Mouse (Mus musculus) heart, postnatal 0 days (tissue): ENCODE data around the gene Qser1. TPM values are rescaled to one million over a fixed set of nuclear protein-coding genes. Genes with fewer than 3 reads are reported as not detected.

Experiments
- ATAC-seq: fragments of 200-750 bp; cut with Nextera tagmentation; 2 replicates; pipeline ENCODE4 v1.8.0; 2017; ENCODE audit warnings: low read depth, moderate number of reproducible peaks, moderate library complexity; ENCODE audit not compliant: insufficient read depth
- DNase-seq: peaks from one replicate; pipeline ENCODE4 v3.0.0-alpha.2; 2016; ENCODE audit warnings: low spot score
- H3K27ac ChIP-seq: fragments of 300-500 bp; sonication (generic); 2 replicates; pipeline ENCODE4 v1.5.1; 2014; ENCODE audit warnings: low read depth, mild to moderate bottlenecking
- H3K27me3 ChIP-seq: fragments of 300-500 bp; sonication (generic); 2 replicates; pipeline ENCODE4 v1.6.1; 2014; ENCODE audit warnings: low read length, mixed read lengths; ENCODE audit not compliant: control insufficient read depth, insufficient read depth
- H3K36me3 ChIP-seq: fragments of 300-500 bp; sonication (generic); replicated peaks from 2 replicates; pipeline ENCODE4 v1.6.1; 2014; ENCODE audit warnings: low read length, mixed read lengths; ENCODE audit not compliant: control insufficient read depth, insufficient read depth
- H3K4me1 ChIP-seq: fragments of 300-500 bp; sonication (generic); 2 replicates; pipeline ENCODE4 v1.6.1; 2014; ENCODE audit warnings: antibody characterized with exemption; ENCODE audit not compliant: control insufficient read depth, insufficient read depth
- H3K4me2 ChIP-seq: fragments of 300-500 bp; sonication (generic); 2 replicates; pipeline ENCODE4 v1.6.1; 2014; ENCODE audit warnings: low read depth, mild to moderate bottlenecking, low read length, moderate library complexity
- H3K4me3 ChIP-seq: fragments of 300-500 bp; sonication (generic); 2 replicates; pipeline ENCODE4 v1.5.1; 2014; ENCODE audit warnings: low read depth, low read length
- H3K9ac ChIP-seq: fragments of 300-500 bp; sonication (generic); replicated peaks from 2 replicates; pipeline ENCODE4 v1.6.1; 2014; ENCODE audit warnings: low read depth, low read length, mixed read lengths
- H3K9me3 ChIP-seq: fragments of 300-500 bp; sonication (generic); replicated peaks from 2 replicates; pipeline ENCODE4 v1.6.1; 2016; ENCODE audit warnings: low read length; ENCODE audit not compliant: control insufficient read depth
- CTCF ChIP-seq: IDR thresholded peaks from 2 replicates; pipeline ENCODE4 v1.5.1; 2016; ENCODE audit warnings: antibody characterized with exemption, control low read depth, low read depth
- EP300 ChIP-seq: IDR thresholded peaks from 2 replicates; pipeline ENCODE4 v1.6.1; 2016; ENCODE audit warnings: antibody characterized with exemption, low read depth
- WGBS: fragments of 180-500 bp; shearing (Covaris S2); extraction: QIAGEN DNeasy Blood & Tissue Kit; methylation state at CpG from one replicate; pipeline ENCODE4 v1.1.7; 2014; 5-methylcytosine and 5-hydroxymethylcytosine counted together
- polyA plus RNA-seq: library from polyadenylated mRNA; unstranded; fragments of >200 nt; fragmentation: Nextera tagmentation; extraction: Ambion mirVana; gene quantifications from 2 replicates; pipeline ENCODE4 v1.2.1, GENCODE M21; 2015
- total RNA-seq: library from RNA; depleted of rRNA; stranded (reverse); fragments of >200 nt; gene quantifications from 2 replicates; pipeline ENCODE4 v1.2.3, GENCODE M21; 2014; ENCODE audit warnings: low replicate concordance

The Qser1 gene
- total and polyA plus RNA-seq, 2 experiments from 2014 or later: 3.4 to 7.6 TPM

DNA sequence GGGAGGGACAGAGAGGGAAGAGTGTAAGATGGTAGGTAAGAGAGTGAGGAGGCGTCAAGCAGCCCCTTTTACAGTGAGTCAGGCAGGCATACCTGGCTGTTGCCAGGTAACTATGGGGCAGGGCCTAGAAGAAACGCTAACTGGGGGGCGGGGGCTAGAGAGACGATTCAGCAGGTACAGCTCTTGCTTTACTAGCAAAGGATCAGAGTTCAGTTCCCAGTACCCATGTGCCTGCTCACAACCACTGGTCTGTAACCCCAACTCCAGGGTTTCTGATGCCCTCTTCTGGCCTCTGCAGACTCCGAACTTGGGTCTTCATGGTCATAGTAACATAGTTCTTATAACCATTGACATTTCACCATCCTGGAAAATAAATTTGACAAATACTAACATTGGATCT, 72.6 kb downstream of the Qser1 start:
- Histone ChIP-seq H3K36me3 (no peaks in the 10 kb centered on the region), H3K9me3 (no peaks in the 10 kb centered on the region), H3K4me2 (no peak overlapping the region), H3K27ac (no peak overlapping the region), H3K27me3 (no peaks in the 10 kb centered on the region), H3K9ac (no peak overlapping the region), H3K4me3 (no peak overlapping the region), H3K4me1 (peaks cover 7% of the 10 kb centered on the region; the same call in 1 of the 2 replicates)
- WGBS: 62% methylated on average over 5 of the region's 5 CpGs
- DNase-seq (no peak), ATAC-seq (no peak)
- no peak for TF ChIP-seq CTCF
- TF ChIP-seq EP300: no peak

DNA sequence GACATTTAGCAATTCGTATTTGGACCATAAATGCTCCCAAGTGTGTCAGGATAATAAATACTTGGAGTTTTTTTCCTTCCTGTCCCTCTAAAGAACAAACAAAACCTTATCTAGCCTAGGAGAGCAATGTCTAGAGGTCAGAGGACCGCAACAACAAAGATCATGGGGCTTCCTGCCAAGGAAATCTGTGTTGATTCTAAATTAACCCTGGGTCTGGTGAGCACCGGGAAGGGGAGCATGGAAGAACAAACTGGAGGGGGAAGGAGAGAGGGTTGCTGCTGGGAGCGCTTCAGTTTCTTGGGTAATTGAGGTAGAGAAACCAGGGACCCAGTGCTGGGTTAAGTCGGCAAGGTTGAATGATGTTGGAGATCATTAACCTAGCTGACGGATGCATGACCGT, 73.4 kb downstream of the Qser1 start:
- no peak for TF ChIP-seq EP300
- TF ChIP-seq CTCF: no peak
- Histone ChIP-seq H3K9me3 (no peaks in the 10 kb centered on the region), H3K4me1 (peaks cover 7% of the 10 kb centered on the region; the same call in 1 of the 2 replicates), H3K27me3 (no peaks in the 10 kb centered on the region), H3K4me2 (peak overlapping the region; percentile 90), H3K4me3 (peak overlapping the region; percentile 79), H3K9ac (peak overlapping the region; percentile 74; the same call in 1 of the 2 replicates), H3K27ac (peak overlapping the region; percentile 41; the same call in 1 of the 2 replicates), H3K36me3 (no peaks in the 10 kb centered on the region)
- DNase-seq: peak; percentile 15
- WGBS: 15% methylated on average over 7 of the region's 7 CpGs
- no peak for ATAC-seq

DNA sequence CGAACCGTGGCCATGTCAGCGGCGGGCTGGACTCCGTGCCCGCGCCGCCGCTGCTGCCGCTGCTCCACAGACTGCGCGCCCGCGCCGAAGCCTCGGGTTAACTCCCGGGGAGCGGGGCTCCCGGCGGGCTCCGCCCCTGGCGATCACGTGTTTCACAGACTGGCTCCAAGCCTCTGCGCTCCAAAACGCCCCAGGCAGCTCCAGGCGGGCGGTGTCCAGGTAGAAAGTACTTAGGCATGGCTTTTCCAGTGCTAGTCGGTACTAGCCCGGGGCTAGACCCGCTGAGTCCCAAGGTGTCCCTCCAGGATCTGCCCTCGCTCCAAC, 73.9 kb downstream of the Qser1 start, which contains the start of gene Depdc7:
Gene Depdc7 (minus strand): TSS at position 138 of the 324 bp plus-strand sequence.
- H3K27ac ChIP-seq: peak within 1 kb of the TSS; percentile 41; the same call in 1 of the 2 replicates
- H3K27me3 ChIP-seq: no peaks in the 10 kb centered on the region
- WGBS: 0% methylated on average over 31 of the region's 31 CpGs
- H3K4me1 ChIP-seq: peaks cover 7% of the 10 kb centered on the region; the same call in 1 of the 2 replicates
- ATAC-seq (peak; percentile 96), DNase-seq (peak; percentile 84)
- H3K9ac ChIP-seq: peak within 1 kb of the TSS; percentile 74
- peak within 1 kb of the TSS; percentile 90 for H3K4me2 ChIP-seq
- no peaks in the 10 kb centered on the region for H3K9me3 ChIP-seq
- H3K36me3 ChIP-seq: no peaks in the 10 kb centered on the region
- no peak for TF ChIP-seq CTCF
- no peak for TF ChIP-seq EP300
- H3K4me3 ChIP-seq: peak within 1 kb of the TSS; percentile 79

DNA sequence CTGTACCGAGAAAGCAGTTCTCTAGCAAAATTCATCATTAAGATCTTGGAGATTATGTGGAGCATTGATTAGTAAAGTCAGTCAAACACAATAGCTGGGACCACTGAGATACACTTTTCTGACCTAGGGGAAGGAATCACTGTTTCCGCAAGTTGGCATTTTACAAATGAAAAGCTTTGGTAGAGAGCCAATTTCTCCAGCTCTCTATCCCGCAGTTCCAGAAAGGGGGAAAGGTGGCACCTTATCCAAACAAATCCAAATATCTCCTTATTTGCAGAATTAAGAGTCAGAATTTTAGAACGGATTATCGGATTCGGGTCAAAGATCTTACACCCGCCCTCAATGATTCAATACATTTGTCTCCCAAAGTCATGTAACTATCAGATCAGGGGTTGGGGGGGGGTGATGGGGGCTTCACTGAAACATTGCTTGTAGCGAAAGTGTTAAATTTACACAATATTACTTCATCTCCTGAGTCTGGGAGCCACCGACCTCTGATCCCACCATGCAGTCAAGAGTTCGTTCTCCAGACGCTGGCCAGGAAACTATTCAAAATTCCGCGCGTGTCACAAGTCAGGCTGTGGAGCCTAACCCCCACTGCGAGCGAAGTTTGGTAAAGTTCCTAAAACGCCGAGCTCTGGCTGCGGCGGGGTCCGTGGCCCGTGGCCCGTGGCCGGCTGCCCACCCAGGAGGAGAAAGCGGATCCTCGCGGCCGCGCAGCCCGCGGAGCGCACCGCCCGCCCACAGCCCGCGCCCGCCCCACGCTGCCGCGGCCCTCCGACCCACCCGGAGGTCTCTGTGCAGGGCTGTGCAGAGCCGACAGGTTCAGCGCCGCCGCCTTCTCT, 74.4 kb downstream of the Qser1 start:
- peak; percentile 12 for DNase-seq
- 8% methylated on average over 46 of the region's 46 CpGs for WGBS
- Histone ChIP-seq H3K27me3 (no peaks in the 10 kb centered on the region), H3K27ac (peak overlapping the region; percentile 41; the same call in 1 of the 2 replicates), H3K9ac (peak overlapping the region; percentile 74), H3K4me1 (peaks cover 7% of the 10 kb centered on the region; the same call in 1 of the 2 replicates), H3K36me3 (no peaks in the 10 kb centered on the region), H3K4me3 (peak overlapping the region; percentile 79), H3K9me3 (no peaks in the 10 kb centered on the region), H3K4me2 (peak overlapping the region; percentile 90)
- TF ChIP-seq EP300: no peak
- TF ChIP-seq CTCF: no peak
- peak; percentile 37 for ATAC-seq

DNA sequence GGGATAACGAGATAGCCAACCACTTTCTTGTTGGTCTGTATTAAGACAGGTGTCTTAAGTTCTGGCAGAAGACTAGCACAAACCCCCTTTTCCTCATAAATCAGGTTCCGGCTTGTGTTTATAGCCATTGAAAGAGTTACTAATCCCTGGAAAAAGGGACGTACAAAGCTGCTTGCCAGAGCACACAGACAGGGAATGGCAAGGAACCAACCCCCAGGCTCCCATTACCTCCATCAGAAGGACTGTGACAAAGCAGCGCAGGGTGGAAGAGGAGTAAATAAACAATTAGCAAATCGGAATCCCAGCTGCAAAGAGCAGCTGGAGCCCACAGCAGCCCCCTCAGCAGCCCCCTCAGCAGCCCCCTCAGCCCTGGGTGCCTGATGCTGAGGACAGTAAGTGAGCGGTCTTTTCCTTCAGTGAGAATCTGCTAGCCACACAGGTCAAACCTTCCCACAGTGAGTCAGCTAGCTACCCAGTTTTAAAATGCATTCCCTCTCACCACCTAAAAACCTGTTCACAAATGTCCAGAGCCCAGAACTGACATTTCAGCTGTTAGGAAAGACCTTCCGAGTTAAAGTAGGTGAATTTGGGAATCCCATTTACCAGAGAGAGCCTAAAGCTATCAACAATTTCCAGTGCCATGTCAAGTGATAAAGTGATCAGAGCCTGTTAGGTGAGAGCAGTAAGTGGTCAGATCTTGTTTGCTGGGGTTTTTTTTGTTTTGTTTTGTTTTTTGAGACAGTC, 75.4 kb downstream of the Qser1 start:
- no peaks in the 10 kb centered on the region for H3K9me3 ChIP-seq
- no peaks in the 10 kb centered on the region for H3K27me3 ChIP-seq
- TF ChIP-seq EP300 (no peak), CTCF (no peak)
- peaks cover 7% of the 10 kb centered on the region; the same call in 1 of the 2 replicates for H3K4me1 ChIP-seq
- H3K4me2 ChIP-seq: no peak overlapping the region
- no peak overlapping the region for H3K9ac ChIP-seq
- H3K36me3 ChIP-seq: no peaks in the 10 kb centered on the region
- DNase-seq (no peak), ATAC-seq (no peak)
- no peak overlapping the region for H3K27ac ChIP-seq
- WGBS: 69% methylated on average over 7 of the region's 7 CpGs
- no peak overlapping the region for H3K4me3 ChIP-seq
